Mouse (Mus musculus): ENCODE measurements around the gene Gm4969. TPM values are rescaled to one million over a fixed set of nuclear protein-coding genes. Genes with fewer than 3 reads are reported as not detected.
"Not testable (repeated sequence)": the region's sequence is repeated elsewhere in the genome, so short reads cannot be mapped to it uniquely, and the experiment has no call there.

The Gm4969 gene
- polyA plus RNA-seq, 1 experiment, result 0.80 TPM

GRCm38 (mm10) chr7:19075723-19076585, 42.2 kb downstream of the Gm4969 start, which contains the start of gene Dmwd:
Gene Dmwd (plus strand): TSS chr7:19076227.
- Histone ChIP-seq H3K4me1 (ENCODE audit: control insufficient read depth, insufficient read depth, low read length) (peaks cover 5% of the 10 kb centered on the region), H3K27ac (ENCODE audit: insufficient read depth, low read length) (peak within 1 kb of the TSS; percentile 4; the same call in 1 of the 2 replicates), H3K4me3 (replicated peaks; ENCODE audit: insufficient read depth, low read depth, low read length) (peak within 1 kb of the TSS; percentile 47), H3K27me3 (ENCODE audit: control insufficient read depth, insufficient read depth, low read length) (no peaks in the 10 kb centered on the region)
- no peak for TF ChIP-seq CTCF (IDR thresholded peaks at IDR 0.05; ENCODE audit: borderline replicate concordance, insufficient read depth, low read depth, low read length)
- peak; percentile 36; the same call in 1 of the 2 replicates for TF ChIP-seq POLR2A (IDR thresholded peaks at IDR 0.05; ENCODE audit: borderline replicate concordance, insufficient read depth, low read length)
- DNase-seq, result peak; percentile 91 to 93
- WGBS, result 1% methylated on average over 91 of the region's 91 CpGs

DNA sequence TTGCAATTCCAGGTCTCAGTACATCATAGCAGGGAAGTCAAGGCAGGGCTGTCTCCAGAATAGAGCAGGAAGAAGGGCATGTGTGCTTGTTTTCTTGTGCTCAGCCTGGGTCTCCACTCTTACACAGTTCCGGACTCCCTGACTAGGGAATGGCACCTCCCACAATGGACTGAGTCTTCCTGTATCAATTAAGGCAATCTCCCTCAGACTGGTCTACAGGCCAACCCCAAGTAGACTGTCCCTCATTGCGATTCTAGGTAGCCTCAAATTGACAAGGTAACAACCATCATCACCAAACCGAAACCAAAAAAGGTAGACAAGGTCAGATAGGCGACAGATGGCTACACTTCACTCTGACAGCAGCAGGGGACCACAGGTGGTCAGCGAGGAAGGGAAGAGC, 42.9 kb downstream of the Gm4969 start:
- Histone ChIP-seq H3K4me1 (ENCODE audit: control insufficient read depth, insufficient read depth, low read length) (peaks cover 5% of the 10 kb centered on the region), H3K27me3 (ENCODE audit: control insufficient read depth, insufficient read depth, low read length) (no peaks in the 10 kb centered on the region), H3K27ac (ENCODE audit: insufficient read depth, low read length) (no peak overlapping the region), H3K4me3 (replicated peaks; ENCODE audit: insufficient read depth, low read depth, low read length) (peak overlapping the region; percentile 47)
- WGBS, result 34% methylated on average over 5 of the region's 5 CpGs
- TF ChIP-seq CTCF (IDR thresholded peaks at IDR 0.05; ENCODE audit: borderline replicate concordance, insufficient read depth, low read depth, low read length) (no peak), POLR2A (IDR thresholded peaks at IDR 0.05; ENCODE audit: borderline replicate concordance, insufficient read depth, low read length) (no peak)
- no peak for DNase-seq

GRCm38 (mm10) chr7:19074494-19074893, 43.7 kb downstream of the Gm4969 start:
- WGBS, result 93% methylated on average over 6 of the region's 6 CpGs
- TF ChIP-seq CTCF (IDR thresholded peaks at IDR 0.05; ENCODE audit: borderline replicate concordance, insufficient read depth, low read depth, low read length) (no peak), POLR2A (IDR thresholded peaks at IDR 0.05; ENCODE audit: borderline replicate concordance, insufficient read depth, low read length) (no peak)
- DNase-seq, result no peak
- H3K4me3 ChIP-seq (replicated peaks; ENCODE audit: insufficient read depth, low read depth, low read length), result no peak overlapping the region
- H3K27me3 ChIP-seq (ENCODE audit: control insufficient read depth, insufficient read depth, low read length), result no peaks in the 10 kb centered on the region
- H3K4me1 ChIP-seq (ENCODE audit: control insufficient read depth, insufficient read depth, low read length), result peaks cover 5% of the 10 kb centered on the region; the same call in 1 of the 2 replicates
- H3K27ac ChIP-seq (ENCODE audit: insufficient read depth, low read length), result no peak overlapping the region

DNA sequence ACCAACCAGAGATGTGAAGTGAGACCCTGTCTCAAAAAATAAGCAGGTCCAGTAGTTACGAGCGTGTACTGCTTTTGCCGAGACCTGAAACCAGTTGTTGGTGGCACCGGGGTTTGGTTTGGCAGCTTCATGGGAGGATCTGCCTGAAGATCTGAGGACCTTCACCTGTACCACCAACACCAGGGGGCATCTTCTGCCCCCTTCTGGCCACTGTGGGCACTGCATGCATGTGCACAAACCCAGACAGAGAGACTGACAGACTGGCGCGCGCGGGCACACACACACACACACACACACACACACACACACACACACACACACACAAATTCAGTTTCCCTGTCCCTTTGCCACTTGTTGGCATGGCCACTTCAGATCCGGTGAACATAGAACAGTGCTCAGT, 44.7 kb downstream of the Gm4969 start:
- peaks cover 5% of the 10 kb centered on the region; the same call in 1 of the 2 replicates for H3K4me1 ChIP-seq (ENCODE audit: control insufficient read depth, insufficient read depth, low read length)
- WGBS, result 72% methylated on average over 9 of the region's 9 CpGs
- no peaks in the 10 kb centered on the region for H3K27me3 ChIP-seq (ENCODE audit: control insufficient read depth, insufficient read depth, low read length)
- DNase-seq, result peak in 1 of 2 experiments; percentile 47
- no peak for TF ChIP-seq POLR2A (IDR thresholded peaks at IDR 0.05; ENCODE audit: borderline replicate concordance, insufficient read depth, low read length)
- peak; percentile 46; the same call in 1 of the 2 replicates for TF ChIP-seq CTCF (IDR thresholded peaks at IDR 0.05; ENCODE audit: borderline replicate concordance, insufficient read depth, low read depth, low read length)
- H3K27ac ChIP-seq (ENCODE audit: insufficient read depth, low read length), result no peak overlapping the region
- H3K4me3 ChIP-seq (replicated peaks; ENCODE audit: insufficient read depth, low read depth, low read length), result no peak overlapping the region

- not testable (repeated sequence) for H3K27ac ChIP-seq (ENCODE audit: insufficient read depth, low read length); H3K27me3 ChIP-seq (ENCODE audit: control insufficient read depth, insufficient read depth, low read length); H3K4me1 ChIP-seq (ENCODE audit: control insufficient read depth, insufficient read depth, low read length); DNase-seq; H3K4me3 ChIP-seq (replicated peaks; ENCODE audit: insufficient read depth, low read depth, low read length)
- 58% methylated on average over 3 of the region's 3 CpGs for WGBS
These were observed 47.1 kb downstream of the Gm4969 start for GRCm38 (mm10) chr7:19071024-19071423.

GRCm38 (mm10) chr7:19069500-19069899, 48.7 kb downstream of the Gm4969 start:
- Histone ChIP-seq H3K4me3 (replicated peaks; ENCODE audit: insufficient read depth, low read depth, low read length) (no peak overlapping the region), H3K4me1 (ENCODE audit: control insufficient read depth, insufficient read depth, low read length) (no peaks in the 10 kb centered on the region), H3K27ac (ENCODE audit: insufficient read depth, low read length) (no peak overlapping the region), H3K27me3 (ENCODE audit: control insufficient read depth, insufficient read depth, low read length) (no peaks in the 10 kb centered on the region; the same call in 1 of the 2 replicates)
- TF ChIP-seq CTCF (IDR thresholded peaks at IDR 0.05; ENCODE audit: borderline replicate concordance, insufficient read depth, low read depth, low read length) (no peak), POLR2A (IDR thresholded peaks at IDR 0.05; ENCODE audit: borderline replicate concordance, insufficient read depth, low read length) (no peak)
- 48% methylated on average over 3 of the region's 3 CpGs for WGBS
- no peak for DNase-seq

DNA sequence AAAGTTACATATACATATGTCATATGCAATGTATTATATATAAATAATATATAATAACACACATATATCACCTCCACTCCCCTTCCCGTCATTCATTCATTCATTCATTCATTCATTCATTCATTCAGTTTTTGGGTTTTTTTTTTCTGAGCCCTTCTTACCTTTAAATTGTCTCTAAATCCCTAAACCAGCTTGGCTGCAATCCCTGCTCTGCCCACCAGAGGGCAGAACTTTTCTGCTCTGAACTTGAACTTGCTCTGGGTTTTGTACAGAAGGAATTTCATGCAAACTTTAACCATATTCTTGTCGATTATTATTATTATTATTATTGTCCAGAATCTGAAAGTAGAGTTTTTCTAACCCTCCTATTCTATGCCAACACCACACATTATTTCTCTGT, 49.5 kb downstream of the Gm4969 start:
- WGBS, result 1% methylated on average over 2 of the region's 2 CpGs
- DNase-seq, result peak in 1 of 2 experiments; percentile 68

DNA sequence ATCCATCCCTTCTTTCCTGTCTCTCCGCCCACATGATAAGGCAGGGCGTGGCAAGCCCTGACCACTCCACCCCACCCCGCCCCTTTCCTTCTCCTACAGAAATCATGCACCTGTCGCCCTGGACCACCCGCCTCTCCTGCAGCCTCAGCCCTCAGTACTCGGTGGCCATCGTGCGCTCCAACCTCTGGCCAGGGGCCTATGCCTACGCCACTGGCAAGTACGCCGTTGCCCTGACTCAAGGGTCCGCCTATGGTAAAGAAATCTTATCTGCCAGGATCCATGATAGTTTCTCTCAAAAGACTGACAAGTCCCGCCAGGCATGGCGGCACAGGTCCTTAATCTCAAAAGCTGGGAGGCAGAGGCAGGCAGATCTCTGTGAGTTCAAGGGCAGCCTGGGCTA, 50.2 kb downstream of the Gm4969 start:
- Histone ChIP-seq H3K27ac (ENCODE audit: insufficient read depth, low read length) (no peak overlapping the region), H3K4me1 (ENCODE audit: control insufficient read depth, insufficient read depth, low read length) (no peaks in the 10 kb centered on the region), H3K27me3 (ENCODE audit: control insufficient read depth, insufficient read depth, low read length) (no peaks in the 10 kb centered on the region; the same call in 1 of the 2 replicates), H3K4me3 (replicated peaks; ENCODE audit: insufficient read depth, low read depth, low read length) (no peak overlapping the region)
- DNase-seq, result peak in 1 of 2 experiments; percentile 7
- TF ChIP-seq CTCF (IDR thresholded peaks at IDR 0.05; ENCODE audit: borderline replicate concordance, insufficient read depth, low read depth, low read length) (no peak), POLR2A (IDR thresholded peaks at IDR 0.05; ENCODE audit: borderline replicate concordance, insufficient read depth, low read length) (no peak)
- 65% methylated on average over 14 of the region's 14 CpGs for WGBS

More for the DNA sequence above, 49.5 kb downstream of the Gm4969 start:
- Histone ChIP-seq H3K27me3 (ENCODE audit: control insufficient read depth, insufficient read depth, low read length) (no peaks in the 10 kb centered on the region; the same call in 1 of the 2 replicates), H3K27ac (ENCODE audit: insufficient read depth, low read length) (no peak overlapping the region), H3K4me3 (replicated peaks; ENCODE audit: insufficient read depth, low read depth, low read length) (no peak overlapping the region), H3K4me1 (ENCODE audit: control insufficient read depth, insufficient read depth, low read length) (no peaks in the 10 kb centered on the region)
- TF ChIP-seq POLR2A (IDR thresholded peaks at IDR 0.05; ENCODE audit: borderline replicate concordance, insufficient read depth, low read length), result no peak
- TF ChIP-seq CTCF (IDR thresholded peaks at IDR 0.05; ENCODE audit: borderline replicate concordance, insufficient read depth, low read depth, low read length), result peak; percentile 70
